Mouse (Mus musculus) gastrocnemius, adult 2 months (tissue): ENCODE results near the gene Elmod3. TPM values are rescaled to one million over a fixed set of nuclear protein-coding genes. Genes with fewer than 3 reads are reported as not detected.
A peak's percentile ranks its signal among the peaks of the same experiment; 100 is the strongest.

Experiments
- DNase-seq: peaks from one replicate; pipeline ENCODE4 v3.0.0; 2022
- H3K27ac ChIP-seq: fragments of 200-600 bp; 2 replicates; pipeline ENCODE4 v1.8.1; 2022; ENCODE audit warnings: mild to moderate bottlenecking
- H3K4me3 ChIP-seq: fragments of 200-600 bp; 2 replicates; pipeline ENCODE4 v1.8.1; 2022; ENCODE audit warnings: mild to moderate bottlenecking, moderate library complexity
- CTCF ChIP-seq: fragments of 200-600 bp; IDR thresholded peaks from 2 replicates; pipeline ENCODE4 v1.8.1; 2022; ENCODE audit warnings: antibody characterized with exemption, mild to moderate bottlenecking, moderate library complexity
- intact Hi-C: fragments of 180-260 bp; cut with DNase I; formaldehyde crosslinking; loops from one replicate; pipeline ENCODE4 v1.15.1; 2025
- total RNA-seq, 2 experiments: library from RNA; stranded (reverse); gene quantifications; 2 replicates each; pipeline ENCODE4 v1.2.3; 2021

Gene Elmod3
- total RNA-seq, 2 experiments from 2014 or later: 7.7 to 9.8 TPM

GRCm38 (mm10) chr6:72552171-72553078 is 45.8 kb downstream of the Elmod3 start:
- peak overlapping the region; percentile 88 for H3K27ac ChIP-seq
- intact Hi-C loops: no loop called here
- DNase-seq: peak; percentile 75
- H3K4me3 ChIP-seq: peak overlapping the region; percentile 70
- TF ChIP-seq CTCF: peak; percentile 7; the same call in 1 of the 2 replicates

- H3K27ac ChIP-seq: peak overlapping the region; percentile 88
- no peak for DNase-seq
- intact Hi-C loops: no loop called here
These were observed 47.6 kb downstream of the Elmod3 start for GRCm38 (mm10) chr6:72550503-72551100.

GRCm38 (mm10) chr6:72550025-72550424 is 48.2 kb downstream of the Elmod3 start:
- no peak for DNase-seq
- intact Hi-C loops: no loop called here
- Histone ChIP-seq H3K27ac (peak overlapping the region; percentile 88), H3K4me3 (peak overlapping the region; percentile 65)
- TF ChIP-seq CTCF: no peak

More at GRCm38 (mm10) chr6:72550503-72551100, 47.6 kb downstream of the Elmod3 start:
- TF ChIP-seq CTCF: no peak
- peak overlapping the region; percentile 65 for H3K4me3 ChIP-seq

- peak overlapping the region; percentile 88 for H3K27ac ChIP-seq
- intact Hi-C loops: no loop called here
- TF ChIP-seq CTCF: no peak
- peak; percentile 75 for DNase-seq
- peak overlapping the region; percentile 65 for H3K4me3 ChIP-seq
These were observed 49.1 kb downstream of the Elmod3 start for GRCm38 (mm10) chr6:72549041-72549580.

GRCm38 (mm10) chr6:72547862-72548261 is 50.4 kb downstream of the Elmod3 start:
- intact Hi-C loops: no loop called here
- Histone ChIP-seq H3K4me3 (no peak overlapping the region), H3K27ac (0 out of 2 replicates have a peak overlapping the region, but pooled peaks have one; percentile 24)
- no peak for TF ChIP-seq CTCF
- no peak for DNase-seq

- TF ChIP-seq CTCF: peak; percentile 28
- DNase-seq: no peak
- Histone ChIP-seq H3K27ac (no peak overlapping the region), H3K4me3 (no peak overlapping the region)
- intact Hi-C loops: no loop called here
These were observed 51.1 kb downstream of the Elmod3 start for GRCm38 (mm10) chr6:72547121-72547520.

- no peak for DNase-seq
- intact Hi-C loops: no loop called here
- H3K27ac ChIP-seq: peak overlapping the region; percentile 28; the same call in 1 of the 2 replicates
- H3K4me3 ChIP-seq: peak overlapping the region; percentile 4; the same call in 1 of the 2 replicates
- TF ChIP-seq CTCF: no peak
These were observed 52.8 kb downstream of the Elmod3 start for GRCm38 (mm10) chr6:72545377-72545776.

GRCm38 (mm10) chr6:72544283-72544987 is 53.8 kb downstream of the Elmod3 start, which contains the start of gene Capg:
Gene Capg (plus strand): TSS chr6:72544391.
- no peak for TF ChIP-seq CTCF
- H3K27ac ChIP-seq: peak within 1 kb of the TSS; percentile 87
- intact Hi-C loops: no loop called here
- H3K4me3 ChIP-seq: peak within 1 kb of the TSS; percentile 70
- DNase-seq: peak; percentile 70

GRCm38 (mm10) chr6:72543265-72543850 is 54.9 kb downstream of the Elmod3 start:
- peak overlapping the region; percentile 87 for H3K27ac ChIP-seq
- no peak for TF ChIP-seq CTCF

GRCm38 (mm10) chr6:72538562-72539031 is 59.6 kb downstream of the Elmod3 start:
- peak; percentile 92 for DNase-seq
- no peak for TF ChIP-seq CTCF
- peak overlapping the region; percentile 93 for H3K27ac ChIP-seq
- intact Hi-C loops: no loop called here
- peak overlapping the region; percentile 89 for H3K4me3 ChIP-seq

More at GRCm38 (mm10) chr6:72543265-72543850, 54.9 kb downstream of the Elmod3 start:
- no peak overlapping the region; the same call in 1 of the 2 replicates for H3K4me3 ChIP-seq
- intact Hi-C loops: no loop called here
- DNase-seq: no peak

GRCm38 (mm10) chr6:72537998-72538500 is 60.2 kb downstream of the Elmod3 start:
- TF ChIP-seq CTCF: no peak
- DNase-seq: no peak
- H3K27ac ChIP-seq: peak overlapping the region; percentile 93
- intact Hi-C loops: no loop called here
- H3K4me3 ChIP-seq: peak overlapping the region; percentile 89
